Mouse (Mus musculus) gastrocnemius, adult 2 months (tissue): ENCODE results near the gene Slc25a54. TPM values are rescaled to one million over a fixed set of nuclear protein-coding genes. Genes with fewer than 3 reads are reported as not detected.

ENCODE experiments used
- DNase-seq: peaks from one replicate; pipeline ENCODE4 v3.0.0; 2022
- H3K27ac ChIP-seq: fragments of 200-600 bp; 2 replicates; pipeline ENCODE4 v1.8.1; 2022; ENCODE audit warnings: mild to moderate bottlenecking
- H3K4me3 ChIP-seq: fragments of 200-600 bp; 2 replicates; pipeline ENCODE4 v1.8.1; 2022; ENCODE audit warnings: mild to moderate bottlenecking, moderate library complexity
- CTCF ChIP-seq: fragments of 200-600 bp; IDR thresholded peaks from 2 replicates; pipeline ENCODE4 v1.8.1; 2022; ENCODE audit warnings: antibody characterized with exemption, mild to moderate bottlenecking, moderate library complexity
- intact Hi-C: fragments of 180-260 bp; cut with DNase I; formaldehyde crosslinking; loops from one replicate; pipeline ENCODE4 v1.15.1; 2025
- total RNA-seq, 2 experiments: library from RNA; stranded (reverse); gene quantifications; 2 replicates each; pipeline ENCODE4 v1.2.3; 2021

Slc25a54 gene
- total RNA-seq, 2 experiments from 2014 or later, result not detected

DNA sequence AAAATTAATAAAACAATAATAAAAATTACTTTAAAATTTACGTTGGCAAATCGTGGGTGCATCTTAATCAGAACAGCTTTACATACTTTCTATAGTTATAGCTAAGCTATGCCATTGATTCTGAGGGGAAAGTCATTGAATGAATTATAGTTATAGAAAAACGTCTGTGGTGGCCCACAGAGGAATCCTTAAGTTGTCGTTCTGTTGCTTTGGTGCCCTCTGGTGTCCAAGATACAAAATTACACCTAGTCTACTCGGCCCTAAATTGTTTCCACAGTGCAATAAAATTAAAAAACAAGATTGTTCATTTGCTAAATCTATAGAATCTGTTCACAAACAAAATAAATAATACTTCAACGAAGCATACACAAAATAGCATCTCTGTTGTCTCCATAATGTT is 17.3 kb upstream of the Slc25a54 start:
- intact Hi-C loops, result loop anchor here (1.0 to 10.0 kb wide), 4 partner anchors 38 to 206 kb away; partner anchors contain the start of gene Prpf38b
- no peak for DNase-seq
- Histone ChIP-seq H3K4me3 (no peak overlapping the region), H3K27ac (no peak overlapping the region)
- peak; percentile 85 for TF ChIP-seq CTCF

DNA sequence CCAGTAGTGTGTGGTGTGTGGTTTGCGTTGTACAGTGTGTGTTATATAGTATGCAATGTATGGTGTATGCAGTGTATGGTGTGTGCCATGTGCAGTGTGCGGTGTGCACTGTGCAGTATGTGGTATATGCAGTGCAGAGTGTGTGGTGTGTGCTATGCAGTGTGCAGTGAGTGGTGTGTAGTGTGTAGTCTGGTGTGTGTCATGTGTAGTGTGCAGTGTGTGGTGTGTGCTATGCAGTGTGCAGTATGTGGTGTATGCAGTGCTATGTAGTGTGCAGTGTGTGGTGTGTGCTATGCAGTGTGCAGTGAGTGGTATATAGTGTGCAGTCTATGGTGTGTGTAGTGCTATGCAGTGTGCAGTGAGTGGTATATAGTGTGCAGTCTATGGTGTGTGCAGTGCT is 4.1 kb downstream of the Slc25a54 start:
- no peak for TF ChIP-seq CTCF
- DNase-seq, result no peak
- H3K4me3 ChIP-seq, result no peak overlapping the region
- intact Hi-C loops, result no loop called here
- no peak overlapping the region for H3K27ac ChIP-seq

DNA sequence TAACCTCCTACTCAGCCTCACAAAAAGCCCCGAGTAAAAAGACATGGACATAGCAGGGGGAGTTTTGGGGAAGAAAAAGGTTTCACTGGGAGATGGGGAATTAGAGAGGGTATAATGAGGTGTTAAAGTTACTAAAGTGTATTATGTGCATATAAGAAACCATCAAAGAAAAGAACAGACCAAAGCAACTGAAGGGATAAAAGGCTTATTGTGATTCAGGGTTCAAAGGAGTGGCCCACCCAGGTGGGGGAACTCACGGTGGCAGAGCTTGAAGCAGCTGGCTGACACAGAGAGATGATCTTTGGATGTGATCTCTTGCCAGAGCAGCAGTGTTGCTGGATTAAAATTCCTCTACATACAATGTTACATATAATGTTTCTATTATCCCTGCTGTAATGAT is 8.2 kb downstream of the Slc25a54 start:
- Histone ChIP-seq H3K27ac (no peak overlapping the region), H3K4me3 (no peak overlapping the region)
- TF ChIP-seq CTCF, result no peak
- intact Hi-C loops, result no loop called here
- no peak for DNase-seq

GRCm38 (mm10) chr3:109104702-109105101 is 24.4 kb downstream of the Slc25a54 start:
- no peak for DNase-seq
- intact Hi-C loops, result no loop called here
- Histone ChIP-seq H3K4me3 (no peak overlapping the region), H3K27ac (no peak overlapping the region)
- no peak for TF ChIP-seq CTCF

GRCm38 (mm10) chr3:109117136-109117535 is 36.9 kb downstream of the Slc25a54 start:
- Histone ChIP-seq H3K4me3 (no peak overlapping the region), H3K27ac (no peak overlapping the region)
- no peak for DNase-seq
- TF ChIP-seq CTCF, result no peak
- intact Hi-C loops, result no loop called here

- no peak for TF ChIP-seq CTCF
- intact Hi-C loops, result no loop called here
- Histone ChIP-seq H3K27ac (no peak overlapping the region), H3K4me3 (no peak overlapping the region)
- DNase-seq, result no peak
Measured at GRCm38 (mm10) chr3:109119562-109119961, 39.3 kb downstream of the Slc25a54 start.

DNA sequence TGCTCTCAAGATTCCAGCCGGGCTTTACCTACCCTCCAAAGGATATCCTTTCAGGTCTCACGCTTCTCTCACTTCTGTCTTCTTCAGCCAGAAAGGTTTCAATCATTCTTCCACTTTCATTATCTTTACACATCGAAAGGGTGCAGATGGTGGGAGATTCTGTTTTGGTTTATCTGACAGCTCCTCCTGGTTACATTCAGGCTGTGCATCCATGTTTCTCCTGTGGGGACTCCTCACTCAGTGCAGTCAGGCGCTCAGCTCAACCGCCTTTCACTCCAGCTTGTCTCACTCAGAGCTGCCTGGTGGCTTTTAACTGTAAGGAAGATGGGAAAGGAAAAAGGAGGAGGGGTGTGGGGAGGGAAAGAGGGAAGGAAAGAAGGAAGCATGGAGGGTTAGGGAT is 39.7 kb downstream of the Slc25a54 start:
- no peak for TF ChIP-seq CTCF
- Histone ChIP-seq H3K27ac (no peak overlapping the region), H3K4me3 (no peak overlapping the region)
- DNase-seq, result no peak
- intact Hi-C loops, result no loop called here

GRCm38 (mm10) chr3:109122641-109123530 is 42.6 kb downstream of the Slc25a54 start, which contains the start of gene Slc25a24:
Gene Slc25a24, plus strand, starts transcription at chr3:109123149.
- peak; percentile 78 for DNase-seq
- intact Hi-C loops, result no loop called here
- peak within 1 kb of the TSS; percentile 95 for H3K27ac ChIP-seq
- peak within 1 kb of the TSS; percentile 95 for H3K4me3 ChIP-seq
- TF ChIP-seq CTCF, result no peak

GRCm38 (mm10) chr3:109123531-109123981 is 43.3 kb downstream of the Slc25a54 start:
- peak overlapping the region; percentile 95 for H3K27ac ChIP-seq
- no peak for TF ChIP-seq CTCF
- peak; percentile 68 for DNase-seq
- peak overlapping the region; percentile 95 for H3K4me3 ChIP-seq
- intact Hi-C loops, result no loop called here

DNA sequence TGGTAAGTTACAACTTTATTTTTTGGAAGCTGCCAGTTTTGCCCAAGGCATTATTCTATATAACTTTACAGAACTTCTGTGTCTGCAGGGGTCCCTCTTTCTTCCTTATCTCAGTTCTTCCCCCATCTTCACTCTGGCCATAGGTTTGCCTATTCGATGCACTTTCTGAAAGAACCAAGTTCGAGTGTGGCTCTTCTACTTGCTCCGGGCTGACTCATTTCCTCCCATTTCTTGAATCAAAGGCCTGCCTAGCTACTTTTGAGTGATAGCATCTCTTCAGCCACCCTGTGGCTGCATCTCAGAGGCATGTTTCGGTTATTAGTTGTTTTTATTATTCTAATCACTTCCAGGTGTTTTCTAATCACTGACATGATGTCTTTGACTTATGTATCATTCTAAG is 43.8 kb downstream of the Slc25a54 start:
- Histone ChIP-seq H3K4me3 (peak overlapping the region; percentile 95), H3K27ac (peak overlapping the region; percentile 95)
- no peak for DNase-seq
- intact Hi-C loops, result no loop called here
- no peak; the same call in 1 of the 2 replicates for TF ChIP-seq CTCF

DNA sequence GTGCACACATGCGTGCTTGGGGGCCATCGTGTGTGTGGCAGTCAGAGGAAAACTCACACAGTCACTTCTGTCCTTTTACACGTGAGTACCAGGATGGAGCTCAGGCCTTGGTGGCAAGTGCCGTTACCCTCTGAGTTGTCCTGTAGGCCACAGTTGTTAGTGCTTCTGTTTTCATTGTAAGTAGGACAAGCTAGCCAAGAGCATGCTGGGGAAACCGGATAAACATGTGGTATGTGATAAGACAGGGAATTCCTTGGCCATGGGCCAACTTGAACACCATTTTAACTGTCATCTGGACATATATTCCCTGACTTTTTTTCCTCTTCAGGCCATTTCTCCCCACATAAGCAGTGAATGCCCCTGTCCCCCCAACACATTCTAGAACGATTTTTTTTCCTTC is 45.3 kb downstream of the Slc25a54 start:
- no peak overlapping the region for H3K4me3 ChIP-seq
- TF ChIP-seq CTCF, result no peak
- DNase-seq, result no peak
- H3K27ac ChIP-seq, result no peak overlapping the region
- intact Hi-C loops, result no loop called here

GRCm38 (mm10) chr3:109129768-109130167 is 49.5 kb downstream of the Slc25a54 start:
- Histone ChIP-seq H3K4me3 (no peak overlapping the region), H3K27ac (no peak overlapping the region)
- intact Hi-C loops, result no loop called here
- no peak for TF ChIP-seq CTCF
- DNase-seq, result no peak

GRCm38 (mm10) chr3:109132966-109133365 is 52.7 kb downstream of the Slc25a54 start:
- no peak overlapping the region for H3K27ac ChIP-seq
- TF ChIP-seq CTCF, result no peak
- intact Hi-C loops, result no loop called here
- H3K4me3 ChIP-seq, result no peak overlapping the region
- no peak for DNase-seq

GRCm38 (mm10) chr3:109134036-109134435 is 53.8 kb downstream of the Slc25a54 start:
- intact Hi-C loops, result no loop called here
- Histone ChIP-seq H3K4me3 (no peak overlapping the region), H3K27ac (no peak overlapping the region)
- no peak for TF ChIP-seq CTCF
- DNase-seq, result no peak
